In genomic region chr7:113828576-113828975, GRCm38 (mm10) we compare ENCODE assay signal across 17 mouse cellular contexts.
A peak's percentile ranks its signal among the peaks of the same experiment; 100 is the strongest.
DNase-seq lines count a peak whose midpoint lies in the region; ATAC-seq lines count a peak whose summit lies in the region.
"Had no signal": no experiment of that assay in that cellular context is flagged by ENCODE, and none has a peak within 500 bp of the region (broad histone marks: within the 10 kb centered on the region; RNA-seq: fewer than 3 reads in every experiment).

No protein-coding gene starts in this region.

- H3K36me3 ChIP-seq in heart, embryonic 10.5 days = peaks cover 5% of the 10 kb centered on the region; the same call in 1 of the 2 replicates
- no peaks in the 10 kb centered on the region for H3K36me3 ChIP-seq in intestine, embryonic 15.5 days
- H3K36me3 ChIP-seq in neural tube, embryonic 14.5 days (ENCODE audit: control insufficient read depth, insufficient read depth, low read length) = no peaks in the 10 kb centered on the region
- no peaks in the 10 kb centered on the region for H3K36me3 ChIP-seq in midbrain, embryonic 15.5 days (replicated peaks)
- H3K36me3 ChIP-seq: embryonic facial prominence, embryonic 10.5 days; hindbrain, embryonic 15.5 days had no signal

- no peak overlapping the region for H3K27ac ChIP-seq in heart, embryonic 10.5 days
- H3K27ac ChIP-seq in intestine, embryonic 15.5 days = peak overlapping the region; percentile 22; the same call in 1 of the 2 replicates
- no peak overlapping the region for H3K27ac ChIP-seq in neural tube, embryonic 14.5 days (ENCODE audit: low read depth, low read length)
- H3K27ac ChIP-seq in midbrain, embryonic 15.5 days = no peak overlapping the region
- H3K27ac ChIP-seq: embryonic facial prominence, embryonic 10.5 days; hindbrain, embryonic 15.5 days had no signal

- DNase-seq in heart, adult 11 months = peak; percentile 64
- DNase-seq in heart, embryonic 10.5 days (ENCODE audit: low spot score) = no peak
- DNase-seq in R1 (ENCODE audit: low read depth, low spot score) = peak; percentile 72
- DNase-seq in spleen, postnatal 10 days (ENCODE audit: low spot score in 2 of 2) = no peak
- DNase-seq: adrenal gland, adult 8-10 months; adrenal gland, postnatal 36 days; cerebellum, adult 2 months; cerebellum, postnatal 10 days; gastrocnemius, postnatal 36 days; heart, adult 18-20 months; heart, postnatal 36 days had no signal

- no peak overlapping the region for H3K4me3 ChIP-seq in heart, embryonic 10.5 days
- H3K4me3 ChIP-seq in intestine, embryonic 15.5 days (replicated peaks) = no peak overlapping the region
- H3K4me3 ChIP-seq in neural tube, embryonic 14.5 days (ENCODE audit: low read depth, low read length) = no peak overlapping the region
- no peak overlapping the region for H3K4me3 ChIP-seq in midbrain, embryonic 15.5 days
- H3K4me3 ChIP-seq: embryonic facial prominence, embryonic 10.5 days; hindbrain, embryonic 15.5 days had no signal

- WGBS in heart, embryonic 10.5 days = 65% methylated on average over 2 of the region's 2 CpGs
- 72% methylated on average over 2 of the region's 2 CpGs for WGBS in intestine, embryonic 15.5 days
- 39% methylated on average over 2 of the region's 2 CpGs for WGBS in neural tube, embryonic 14.5 days
- WGBS in midbrain, embryonic 15.5 days = 28% methylated on average over 2 of the region's 2 CpGs

- ATAC-seq in intestine, embryonic 15.5 days = no peak
- ATAC-seq in neural tube, embryonic 14.5 days (ENCODE audit: low read depth) = 0 out of 2 replicates have a peak, but pooled peaks have one; percentile 11
- no peak for ATAC-seq in midbrain, embryonic 15.5 days (replicated peaks)

- H3K9me3 ChIP-seq in heart, embryonic 10.5 days = no peaks in the 10 kb centered on the region
- no peaks in the 10 kb centered on the region for H3K9me3 ChIP-seq in intestine, embryonic 15.5 days
- H3K9me3 ChIP-seq in neural tube, embryonic 14.5 days (ENCODE audit: control insufficient read depth, low read length) = no peaks in the 10 kb centered on the region
- H3K9me3 ChIP-seq in midbrain, embryonic 15.5 days = no peaks in the 10 kb centered on the region
- H3K9me3 ChIP-seq: embryonic facial prominence, embryonic 10.5 days; hindbrain, embryonic 15.5 days had no signal

- no peak overlapping the region for H3K9ac ChIP-seq in intestine, embryonic 15.5 days
- no peak overlapping the region for H3K9ac ChIP-seq in neural tube, embryonic 14.5 days (replicated peaks; ENCODE audit: low read depth, low read length)
- no peak overlapping the region for H3K9ac ChIP-seq in midbrain, embryonic 15.5 days
- H3K9ac ChIP-seq: hindbrain, embryonic 15.5 days had no signal

- no peaks in the 10 kb centered on the region for H3K27me3 ChIP-seq in heart, embryonic 10.5 days (ENCODE audit: insufficient read depth, poor library complexity, severe bottlenecking)
- no peaks in the 10 kb centered on the region for H3K27me3 ChIP-seq in intestine, embryonic 15.5 days (replicated peaks)
- no peaks in the 10 kb centered on the region for H3K27me3 ChIP-seq in neural tube, embryonic 14.5 days (ENCODE audit: control insufficient read depth, insufficient read depth, low read length)
- H3K27me3 ChIP-seq in midbrain, embryonic 15.5 days (replicated peaks) = no peaks in the 10 kb centered on the region
- H3K27me3 ChIP-seq: hindbrain, embryonic 15.5 days had no signal

- 0 out of 2 replicates have a peak overlapping the region, but pooled peaks have one; percentile 11 for H3K4me2 ChIP-seq in intestine, embryonic 15.5 days (replicated peaks)
- no peak overlapping the region for H3K4me2 ChIP-seq in neural tube, embryonic 14.5 days (ENCODE audit: low read depth, low read length)
- H3K4me2 ChIP-seq in midbrain, embryonic 15.5 days = no peak overlapping the region
- H3K4me2 ChIP-seq: heart, embryonic 11.5 days; hindbrain, embryonic 15.5 days had no signal

- peaks cover 63% of the 10 kb centered on the region for H3K4me1 ChIP-seq in heart, embryonic 10.5 days
- H3K4me1 ChIP-seq in intestine, embryonic 15.5 days (replicated peaks) = peaks cover 15% of the 10 kb centered on the region; the same call in 1 of the 2 replicates
- H3K4me1 ChIP-seq in neural tube, embryonic 14.5 days (ENCODE audit: control insufficient read depth, insufficient read depth, low read length) = 0 out of 2 replicates have a peak, but pooled peaks cover 2% of the 10 kb centered on the region
- H3K4me1 ChIP-seq in midbrain, embryonic 15.5 days = peaks cover 16% of the 10 kb centered on the region

Comparison
In these comparisons a context has a peak if more than half of its experiments do, and no peak if none do; other contexts are left out.
1. DNase-seq: peak in heart, adult 11 months (single experiment) and R1 (single experiment); none in heart, embryonic 10.5 days (single experiment) and spleen, postnatal 10 days (0 of 2).